Mouse (Mus musculus) CD4-positive naive resting alpha-beta T cell, adult 57 days (primary cell): ENCODE results near the gene Gm20850. TPM values are rescaled to one million over a fixed set of nuclear protein-coding genes. Genes with fewer than 3 reads are reported as not detected.

ENCODE experiments used
- total RNA-seq: library from RNA; stranded (reverse); gene quantifications from one replicate; pipeline ENCODE4 v1.2.4, GENCODE M21; 2023

Gene Gm20850
- not detected for total RNA-seq

GRCm38 (mm10) chrY:75715022-75715421 lies at the start of gene Gm20850:
TSS of gene Gm20850 (plus strand) at chrY:75715322.

